Mouse (Mus musculus): ENCODE data around the gene 1700028J19Rik.
"Not testable (repeated sequence)": the region's sequence is repeated elsewhere in the genome, so short reads cannot be mapped to it uniquely, and the experiment has no call there.

DNA sequence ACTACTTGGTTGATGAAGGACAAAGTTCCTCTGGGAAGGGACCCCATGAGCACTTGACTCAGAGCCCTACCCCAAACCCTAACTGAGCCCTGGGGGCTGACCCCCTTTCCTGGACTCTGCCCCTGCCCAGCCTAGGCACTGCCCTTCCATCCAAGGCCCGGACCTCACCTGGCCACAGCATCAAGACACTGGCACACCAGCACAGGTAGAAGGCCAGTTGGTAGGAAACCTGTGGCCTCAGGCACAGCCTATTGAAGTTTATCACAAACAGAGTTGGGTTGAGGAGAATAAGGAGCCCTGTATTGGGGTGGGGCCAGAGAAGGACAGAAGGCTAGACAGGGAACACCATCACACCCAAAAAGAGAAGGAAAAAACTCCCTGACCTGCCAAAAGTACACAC is 53.0 kb downstream of the 1700028J19Rik start:
- not testable (repeated sequence) for TF ChIP-seq CTCF, EP300 (IDR thresholded peaks at IDR 0.05; ENCODE audit: low read depth)
